Mouse (Mus musculus) CH12.LX (cell line): ENCODE results near the gene Csmd2. TPM values are rescaled to one million over a fixed set of nuclear protein-coding genes. Genes with fewer than 3 reads are reported as not detected.

Source experiments
- DNase-seq: peaks from one replicate; pipeline ENCODE4 v3.0.0-alpha.2; 2013; ENCODE audit errors: extremely low read depth
- H3K27ac ChIP-seq: 2 replicates; pipeline ENCODE4 v1.5.1; 2012; ENCODE audit warnings: low read depth, mild to moderate bottlenecking, control low read depth, moderate library complexity; ENCODE audit not compliant: insufficient read depth
- H3K27me3 ChIP-seq: replicated peaks from 2 replicates; pipeline ENCODE3; 2012; ENCODE audit warnings: inconsistent platforms
- H3K36me3 ChIP-seq, 2 experiments: replicated peaks in 1 of 2; 2 replicates each; pipeline versions ENCODE3 to v1.6.1; 2012; ENCODE audit warnings: inconsistent platforms in 1 of 2, low read length in 1 of 2, mild to moderate bottlenecking in 1 of 2, mixed read lengths in 1 of 2, moderate library complexity in 1 of 2; ENCODE audit not compliant: control insufficient read depth in 1 of 2, insufficient read depth in 1 of 2
- H3K4me1 ChIP-seq, 2 experiments: 2 replicates each; pipeline ENCODE4 v1.6.1; 2012; ENCODE audit warnings: inconsistent platforms in 1 of 2, moderate library complexity in 1 of 2; ENCODE audit not compliant: insufficient read depth in 2 of 2, control insufficient read depth in 1 of 2
- H3K4me2 ChIP-seq: 2 replicates; pipeline ENCODE4 v1.6.1; 2012; ENCODE audit warnings: low read depth, mild to moderate bottlenecking, control low read depth; ENCODE audit not compliant: poor library complexity, insufficient read depth, severe bottlenecking
- H3K4me3 ChIP-seq, 3 experiments: fragments of 150-350 bp in 1 of 3; sonication (generic) in 1 of 3; replicated peaks in 1 of 3; 2 replicates each; pipeline versions ENCODE3 to v1.5.1; 2011 to 2012; ENCODE audit warnings: low read depth in 2 of 3, low read length in 2 of 3, mild to moderate bottlenecking in 2 of 3, moderate library complexity in 2 of 3, control low read depth in 1 of 3, improper control_type of control experiment in 1 of 3, inconsistent platforms in 1 of 3, mixed read lengths in 1 of 3; ENCODE audit not compliant: poor library complexity in 1 of 3
- H3K79me2 ChIP-seq: replicated peaks from 2 replicates; pipeline ENCODE4 v1.6.1; 2012; ENCODE audit warnings: mild to moderate bottlenecking, moderate library complexity; ENCODE audit not compliant: control insufficient read depth, poor library complexity, insufficient read depth, severe bottlenecking; ENCODE audit errors: extremely low read depth
- H3K9ac ChIP-seq: 2 replicates; pipeline ENCODE4 v1.6.1; 2012; ENCODE audit warnings: low read depth, mild to moderate bottlenecking, control low read depth, moderate library complexity; ENCODE audit not compliant: insufficient read depth
- H3K9me3 ChIP-seq: replicated peaks from 2 replicates; pipeline ENCODE3; 2012; ENCODE audit warnings: low read length, inconsistent platforms, mixed read lengths
- BHLHE40 ChIP-seq: IDR thresholded peaks from 2 replicates; pipeline ENCODE4 v1.6.1; 2011; ENCODE audit warnings: mild to moderate bottlenecking, low read depth, low read length, improper control_type of control experiment
- CHD1 ChIP-seq: IDR thresholded peaks from 2 replicates; pipeline ENCODE4 v1.6.1; 2012; ENCODE audit warnings: low read depth, low read length, improper control_type of control experiment, inconsistent platforms
- CHD2 ChIP-seq: IDR thresholded peaks from 2 replicates; pipeline ENCODE4 v1.6.1; 2011; ENCODE audit warnings: low read length, improper control_type of control experiment
- CTCF ChIP-seq, 2 experiments: IDR thresholded peaks in 1 of 2; conservative IDR thresholded peaks in 1 of 2; 2 replicates each; pipeline ENCODE4 v1.5.1; 2011 to 2012; ENCODE audit warnings: low read depth in 2 of 2, low read length in 2 of 2, improper control_type of control experiment in 1 of 2, inconsistent platforms in 1 of 2, mild to moderate bottlenecking in 1 of 2, moderate library complexity in 1 of 2
- E2F4 ChIP-seq: IDR thresholded peaks from 2 replicates; pipeline ENCODE4 v1.6.1; 2011; ENCODE audit warnings: low read depth, low read length, improper control_type of control experiment; ENCODE audit not compliant: insufficient replicate concordance
- EP300 ChIP-seq: IDR thresholded peaks from 2 replicates; pipeline ENCODE4 v1.6.1; 2011; ENCODE audit warnings: low read length, improper control_type of control experiment
- ETS1 ChIP-seq: conservative IDR thresholded peaks from 2 replicates; pipeline ENCODE4 v1.6.1; 2012; ENCODE audit warnings: low read depth, mild to moderate bottlenecking, inconsistent platforms, low read length, improper control_type of control experiment, moderate library complexity
- GABPA ChIP-seq: IDR thresholded peaks from 2 replicates; pipeline ENCODE4 v1.6.1; 2012; ENCODE audit warnings: low read depth, low read length, improper control_type of control experiment, inconsistent platforms; ENCODE audit not compliant: insufficient replicate concordance
- HCFC1 ChIP-seq: IDR thresholded peaks from 2 replicates; pipeline ENCODE4 v1.6.1; 2012; ENCODE audit warnings: low read depth, mild to moderate bottlenecking, inconsistent platforms, low read length, improper control_type of control experiment
- IRF4 ChIP-seq: IDR thresholded peaks from 2 replicates; pipeline ENCODE4 v1.6.1; 2014; ENCODE audit warnings: low read depth, mild to moderate bottlenecking, inconsistent platforms, low read length, improper control_type of control experiment
- KAT2A ChIP-seq: IDR thresholded peaks from 2 replicates; pipeline ENCODE4 v1.6.1; 2012; ENCODE audit warnings: low read length, improper control_type of control experiment, inconsistent platforms; ENCODE audit not compliant: insufficient replicate concordance
- MAX ChIP-seq: IDR thresholded peaks from 2 replicates; pipeline ENCODE4 v1.6.1; 2011; ENCODE audit warnings: low read length, improper control_type of control experiment
- MAZ ChIP-seq: IDR thresholded peaks from 2 replicates; pipeline ENCODE4 v1.6.1; 2012; ENCODE audit warnings: low read depth, mild to moderate bottlenecking, inconsistent platforms, low read length, improper control_type of control experiment, moderate library complexity
- MXI1 ChIP-seq: IDR thresholded peaks from 2 replicates; pipeline ENCODE4 v1.6.1; 2011; ENCODE audit warnings: mild to moderate bottlenecking, low read depth, low read length, improper control_type of control experiment
- MYC ChIP-seq: IDR thresholded peaks from 2 replicates; pipeline ENCODE4 v1.6.1; 2011; ENCODE audit warnings: low read depth, mild to moderate bottlenecking, improper control_type of control experiment, low read length
- NELFE ChIP-seq: IDR thresholded peaks from 2 replicates; pipeline ENCODE4 v1.6.1; 2011; ENCODE audit warnings: low read depth, low read length, improper control_type of control experiment
- POLR2A ChIP-seq: IDR thresholded peaks from 2 replicates; pipeline ENCODE4 v1.6.1; 2011; ENCODE audit warnings: low read depth, mild to moderate bottlenecking, improper control_type of control experiment, low read length
- POLR2AphosphoS2 ChIP-seq: IDR thresholded peaks from 2 replicates; pipeline ENCODE4 v1.6.1; 2011; ENCODE audit warnings: low read depth, low read length, improper control_type of control experiment
- RAD21 ChIP-seq: IDR thresholded peaks from 2 replicates; pipeline ENCODE4 v1.6.1; 2011; ENCODE audit warnings: low read depth, mild to moderate bottlenecking, low read length, improper control_type of control experiment, moderate library complexity
- RCOR1 ChIP-seq: conservative IDR thresholded peaks from 2 replicates; pipeline ENCODE4 v1.6.1; 2012; ENCODE audit warnings: low read depth, mild to moderate bottlenecking, inconsistent platforms, low read length, improper control_type of control experiment
- SIN3A ChIP-seq: IDR thresholded peaks from 2 replicates; pipeline ENCODE4 v1.6.1; 2012; ENCODE audit warnings: low read length, improper control_type of control experiment, inconsistent platforms
- TBP ChIP-seq: conservative IDR thresholded peaks from 2 replicates; pipeline ENCODE4 v1.6.1; 2011; ENCODE audit warnings: low read depth, low read length, improper control_type of control experiment
- USF1 ChIP-seq: IDR thresholded peaks from 2 replicates; pipeline ENCODE4 v1.6.1; 2014; ENCODE audit warnings: low read depth, mild to moderate bottlenecking, inconsistent platforms, low read length, improper control_type of control experiment
- USF2 ChIP-seq: conservative IDR thresholded peaks from 2 replicates; pipeline ENCODE4 v1.6.1; 2011; ENCODE audit warnings: low read depth, low read length, improper control_type of control experiment
- ZKSCAN1 ChIP-seq: IDR thresholded peaks from 2 replicates; pipeline ENCODE4 v1.6.1; 2012; ENCODE audit warnings: low read depth, inconsistent platforms, low read length, improper control_type of control experiment, borderline replicate concordance
- ZMIZ1 ChIP-seq: IDR thresholded peaks from 2 replicates; pipeline ENCODE4 v1.6.1; 2012; ENCODE audit warnings: low read depth, mild to moderate bottlenecking, inconsistent platforms, low read length, improper control_type of control experiment
- dilution Hi-C: fragments of 300-500 bp; cut with MboI; formaldehyde crosslinking; loops from 2 replicates; pipeline ENCODE4 v1.14.3; 2020; ENCODE audit warnings: low sequenced_read_pairs; ENCODE audit not compliant: extremely low pct_unique_long_range_greater_than_20kb, extremely low pct_ligation_motif_present
- in situ Hi-C: fragments of 300-500 bp; cut with MboI; formaldehyde crosslinking; loops from 3 replicates; pipeline ENCODE4 v1.14.3; 2019; ENCODE audit warnings: low sequenced_read_pairs, low pct_ligation_motif_present, low pct_unique_long_range_greater_than_20kb, mixed read lengths
- polyA plus RNA-seq: library from polyadenylated mRNA; unstranded; fragments of >175 nt; gene quantifications from 2 replicates; pipeline ENCODE4 v1.2.1, GENCODE M21; 2012; ENCODE audit warnings: low read depth; ENCODE audit not compliant: insufficient read length
- total RNA-seq, 2 experiments: library from RNA; depleted of rRNA; stranded (reverse); fragments of 300-350 nt in 1 of 2; fragments of >200 nt in 1 of 2; gene quantifications; 2 replicates each; pipeline ENCODE4 v1.2.3; 2012 to 2014

Csmd2 gene
- total and polyA plus RNA-seq, 3 experiments = 0.08 to 0.80 TPM; not detected in 1

GRCm38 (mm10) chr4:128160656-128161055 is 173.0 kb downstream of the Csmd2 start:
- Histone ChIP-seq H3K79me2 (no peaks in the 10 kb centered on the region), H3K27ac (no peak overlapping the region), H3K9ac (no peak overlapping the region), H3K4me3 (no peak overlapping the region), H3K4me2 (no peak overlapping the region), H3K4me1 (no peaks in the 10 kb centered on the region), H3K27me3 (no peaks in the 10 kb centered on the region), H3K36me3 (no peaks in the 10 kb centered on the region), H3K9me3 (peaks cover 94% of the 10 kb centered on the region)
- dilution Hi-C loops (no loop called here), in situ Hi-C loops (no loop called here)
- no peak for DNase-seq
- TF ChIP-seq RCOR1 = no peak
- no peak for TF ChIP-seq SIN3A
- TF ChIP-seq ZMIZ1 = no peak
- TF ChIP-seq ZKSCAN1 = no peak
- TF ChIP-seq GABPA = no peak
- TF ChIP-seq HCFC1 = no peak
- no peak for TF ChIP-seq RAD21
- no peak for TF ChIP-seq CHD2
- no peak for TF ChIP-seq MYC
- no peak for TF ChIP-seq USF1
- TF ChIP-seq IRF4 = no peak
- no peak for TF ChIP-seq MXI1
- no peak for TF ChIP-seq NELFE
- no peak for TF ChIP-seq EP300
- no peak for TF ChIP-seq KAT2A
- no peak for TF ChIP-seq CTCF (conservative IDR thresholded peaks at IDR 0.05 in 1 of 2, IDR thresholded peaks at IDR 0.05 in 1 of 2; ENCODE audit: low read depth in 2 of 2, low read length in 2 of 2)
- no peak for TF ChIP-seq POLR2AphosphoS2
- no peak for TF ChIP-seq CHD1
- no peak for TF ChIP-seq MAX

GRCm38 (mm10) chr4:128170181-128170580 is 182.5 kb downstream of the Csmd2 start:
- Histone ChIP-seq H3K9me3 (peaks cover 74% of the 10 kb centered on the region), H3K36me3 (no peaks in the 10 kb centered on the region), H3K4me3 (no peak overlapping the region), H3K79me2 (no peaks in the 10 kb centered on the region), H3K4me2 (no peak overlapping the region), H3K4me1 (no peaks in the 10 kb centered on the region), H3K27ac (no peak overlapping the region), H3K9ac (no peak overlapping the region), H3K27me3 (no peaks in the 10 kb centered on the region)
- dilution Hi-C loops (no loop called here), in situ Hi-C loops (no loop called here)
- TF ChIP-seq MAZ (no peak), USF1 (no peak), EP300 (no peak), BHLHE40 (no peak), TBP (no peak), E2F4 (no peak), USF2 (no peak), POLR2A (no peak), ETS1 (no peak)
- no peak for DNase-seq
